Mouse (Mus musculus) hematopoietic stem cell, adult 5-6 weeks (primary cell): ENCODE results near the gene Snx3. TPM values are rescaled to one million over a fixed set of nuclear protein-coding genes. Genes with fewer than 3 reads are reported as not detected.

Experiments used
- ATAC-seq, 2 experiments: fragments of 125-278 bp in 1 of 2; replicated peaks in 1 of 2; 2 replicates each; pipeline ENCODE4 v1.8.0; 2016 to 2017; ENCODE audit warnings: inconsistent platforms in 2 of 2, mild to moderate bottlenecking in 2 of 2, moderate number of reproducible peaks in 2 of 2, low read depth in 1 of 2, moderate TSS enrichment in 1 of 2; ENCODE audit not compliant: low FRiP score in 2 of 2, poor library complexity in 2 of 2, severe bottlenecking in 2 of 2, insufficient read depth in 1 of 2, low TSS enrichment in 1 of 2
- total RNA-seq: library from RNA; stranded (forward); fragments of 172-1452, 232-1000 nt; gene quantifications from 2 replicates; pipeline ENCODE4 v1.2.3, GENCODE M21; 2017

The Snx3 gene
- 97.5 and 103 TPM in 2 replicates for total RNA-seq

- ATAC-seq, result peak; percentile 93 to 95
These were observed at the start of gene Snx3 for GRCm38 (mm10) chr10:42501775-42502348. TSS of gene Snx3 (plus strand) at chr10:42502030.

GRCm38 (mm10) chr10:42454266-42454665 lies 47.6 kb upstream of the Snx3 start:
- no peak for ATAC-seq

GRCm38 (mm10) chr10:42454690-42455089 lies 47.1 kb upstream of the Snx3 start:
- ATAC-seq, result no peak

GRCm38 (mm10) chr10:42455981-42456380 lies 45.8 kb upstream of the Snx3 start:
- ATAC-seq, result no peak

GRCm38 (mm10) chr10:42457557-42458191 lies 44.2 kb upstream of the Snx3 start:
- no peak for ATAC-seq

GRCm38 (mm10) chr10:42464224-42464623 lies 37.6 kb upstream of the Snx3 start:
- ATAC-seq, result no peak

- no peak for ATAC-seq
These were observed 37.0 kb upstream of the Snx3 start for GRCm38 (mm10) chr10:42464805-42465204.

- ATAC-seq, result no peak
These were observed 26.8 kb upstream of the Snx3 start for GRCm38 (mm10) chr10:42474946-42475514.

- ATAC-seq, result no peak
These were observed 24.9 kb upstream of the Snx3 start for GRCm38 (mm10) chr10:42476774-42477475.

- ATAC-seq, result 0 out of 4 replicates have a peak, but pooled peaks of 1 of the 2 experiments have one; percentile 9
These were observed 24.1 kb upstream of the Snx3 start for GRCm38 (mm10) chr10:42477550-42478340.

GRCm38 (mm10) chr10:42478341-42478720 lies 23.5 kb upstream of the Snx3 start, which contains the start of gene Afg1l:
TSS of gene Afg1l (minus strand) at chr10:42478565.
- ATAC-seq, result peak; percentile 96 to 98

GRCm38 (mm10) chr10:42480719-42481118 lies 21.1 kb upstream of the Snx3 start:
- no peak for ATAC-seq

GRCm38 (mm10) chr10:42488606-42489296 lies 13.1 kb upstream of the Snx3 start:
- ATAC-seq, result no peak

GRCm38 (mm10) chr10:42491158-42491557 lies 10.7 kb upstream of the Snx3 start:
- ATAC-seq, result no peak

- no peak for ATAC-seq
These were observed 9.6 kb upstream of the Snx3 start for GRCm38 (mm10) chr10:42492027-42492771.

- ATAC-seq, result no peak
These were observed 8.8 kb upstream of the Snx3 start for GRCm38 (mm10) chr10:42493000-42493399.
